Mouse (Mus musculus) heart, adult 2 months (tissue): ENCODE results near the gene Gm20388.

Experiments
- CTCF ChIP-seq: fragments of 200-600 bp; IDR thresholded peaks from 2 replicates; pipeline ENCODE4 v1.8.1; 2022; ENCODE audit warnings: antibody characterized with exemption, mild to moderate bottlenecking, moderate library complexity
- EP300 ChIP-seq: fragments of 200-500 bp; IDR thresholded peaks from 2 replicates; pipeline ENCODE4 v1.6.1; 2011; ENCODE audit warnings: low read depth, low read length, control low read depth; ENCODE audit not compliant: insufficient read depth
- POLR2A ChIP-seq: fragments of 200-500 bp; IDR thresholded peaks from 2 replicates; pipeline ENCODE4 v1.6.1; 2011; ENCODE audit warnings: mild to moderate bottlenecking, low read depth, low read length, control low read depth; ENCODE audit not compliant: insufficient read depth

GRCm38 (mm10) chr8:123893413-123893812, 3982.8 kb downstream of the Gm20388 start:
- TF ChIP-seq CTCF: no peak
- no peak for TF ChIP-seq EP300
- no peak for TF ChIP-seq POLR2A
